Mouse (Mus musculus) stomach, embryonic 15.5 days (tissue): ENCODE measurements around the gene Adamts3. TPM values are rescaled to one million over a fixed set of nuclear protein-coding genes. Genes with fewer than 3 reads are reported as not detected.

ENCODE experiments used
- ATAC-seq: fragments of 200-750 bp; cut with Nextera tagmentation; 2 replicates; pipeline ENCODE4 v1.8.0; 2017; ENCODE audit warnings: low read depth, moderate number of reproducible peaks, moderate TSS enrichment; ENCODE audit not compliant: insufficient read depth, low FRiP score
- H3K27ac ChIP-seq: fragments of 300-500 bp; sonication (generic); 2 replicates; pipeline ENCODE4 v1.5.1; 2015; ENCODE audit warnings: mild to moderate bottlenecking, inconsistent platforms
- H3K27me3 ChIP-seq: fragments of 300-500 bp; sonication (generic); replicated peaks from 2 replicates; pipeline ENCODE4 v1.6.1; 2015; ENCODE audit warnings: inconsistent platforms
- H3K36me3 ChIP-seq: fragments of 300-500 bp; sonication (generic); 2 replicates; pipeline ENCODE4 v1.6.1; 2015; ENCODE audit warnings: inconsistent platforms
- H3K4me1 ChIP-seq: fragments of 300-500 bp; sonication (generic); 2 replicates; pipeline ENCODE4 v1.6.1; 2015; ENCODE audit warnings: inconsistent platforms
- H3K4me2 ChIP-seq: fragments of 300-500 bp; sonication (generic); 2 replicates; pipeline ENCODE4 v1.6.1; 2015; ENCODE audit warnings: mild to moderate bottlenecking, inconsistent platforms
- H3K4me3 ChIP-seq: fragments of 300-500 bp; sonication (generic); replicated peaks from 2 replicates; pipeline ENCODE4 v1.5.1; 2015; ENCODE audit warnings: inconsistent platforms
- H3K9ac ChIP-seq: fragments of 300-500 bp; sonication (generic); 2 replicates; pipeline ENCODE4 v1.6.1; 2015; ENCODE audit warnings: inconsistent platforms
- H3K9me3 ChIP-seq: fragments of 300-500 bp; sonication (generic); 2 replicates; pipeline ENCODE4 v1.6.1; 2016; ENCODE audit warnings: inconsistent platforms
- WGBS: fragments of 180-500 bp; shearing (Covaris S2); methylation state at CpG from one replicate; pipeline ENCODE4 v1.1.7; 2015; 5-methylcytosine and 5-hydroxymethylcytosine counted together
- polyA plus RNA-seq: library from polyadenylated mRNA; unstranded; fragments of >200 nt; fragmentation: Nextera tagmentation; extraction: Ambion mirVana; gene quantifications from 2 replicates; pipeline ENCODE4 v1.2.1, GENCODE M21; 2015

Gene Adamts3
- polyA plus RNA-seq, 1 experiment from 2014 or later = 2.2 TPM

DNA sequence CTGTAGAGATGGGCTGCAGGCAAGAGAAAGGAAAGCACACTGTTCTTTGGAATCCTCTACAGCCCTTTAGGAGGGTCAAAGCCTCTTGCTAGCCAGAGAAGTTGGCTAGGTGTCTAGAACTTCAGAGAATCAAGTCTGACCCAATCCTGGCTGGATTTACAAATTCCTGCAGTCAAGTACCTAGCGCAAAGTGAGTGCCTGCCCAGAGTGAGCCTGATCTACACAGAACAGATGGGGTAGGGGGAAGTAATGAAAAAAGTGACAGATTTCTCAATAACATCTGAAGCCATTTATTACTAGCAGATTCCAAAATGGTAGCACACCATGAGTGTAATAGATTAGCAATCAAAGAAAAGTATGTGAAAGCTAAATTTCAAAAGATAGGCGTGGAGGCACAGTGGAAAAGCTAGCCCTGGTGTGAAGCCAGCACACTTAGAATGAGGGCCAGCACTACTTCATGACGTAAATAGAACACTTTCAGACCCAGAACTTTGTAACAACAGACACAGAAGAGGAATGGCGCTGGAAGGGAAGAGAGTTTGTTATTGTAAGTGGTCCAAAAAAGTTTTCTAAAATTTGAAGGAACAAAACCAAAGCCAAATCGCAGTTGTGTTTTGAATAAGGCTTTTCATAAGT lies 82.8 kb downstream of the Adamts3 start:
- no peaks in the 10 kb centered on the region for H3K4me1 ChIP-seq
- H3K9me3 ChIP-seq = no peaks in the 10 kb centered on the region
- no peak for ATAC-seq
- H3K4me2 ChIP-seq = no peak overlapping the region
- H3K36me3 ChIP-seq = no peaks in the 10 kb centered on the region
- H3K9ac ChIP-seq = no peak overlapping the region
- no peak overlapping the region for H3K4me3 ChIP-seq
- WGBS = 64% methylated on average over 5 of the region's 5 CpGs
- no peaks in the 10 kb centered on the region for H3K27me3 ChIP-seq
- H3K27ac ChIP-seq = no peak overlapping the region; the same call in 1 of the 2 replicates

DNA sequence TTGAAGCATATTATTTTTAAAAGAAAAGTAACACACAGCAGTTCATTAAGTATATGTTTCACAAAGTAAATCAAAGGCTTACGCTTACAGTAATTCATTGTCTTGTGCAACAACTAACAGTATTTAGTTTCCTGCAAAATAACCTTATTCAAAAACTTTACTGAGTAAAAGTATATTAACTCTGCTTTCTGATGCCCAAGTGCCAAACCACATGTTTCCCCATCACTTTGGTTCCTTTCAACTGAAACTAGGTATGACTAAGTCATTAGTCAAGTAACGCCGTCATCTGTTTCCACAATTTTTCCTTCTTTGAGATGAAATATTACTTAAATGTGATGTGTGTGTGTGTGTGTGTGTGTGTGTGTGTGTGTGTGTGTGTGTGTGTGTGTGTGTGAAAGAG lies 89.4 kb downstream of the Adamts3 start:
- no peaks in the 10 kb centered on the region for H3K4me1 ChIP-seq
- no peak overlapping the region for H3K4me3 ChIP-seq
- H3K9me3 ChIP-seq = no peaks in the 10 kb centered on the region
- ATAC-seq = no peak
- no peaks in the 10 kb centered on the region for H3K27me3 ChIP-seq
- H3K9ac ChIP-seq = no peak overlapping the region
- H3K36me3 ChIP-seq = no peaks in the 10 kb centered on the region
- WGBS = 91% methylated on average over 3 of the region's 3 CpGs
- H3K4me2 ChIP-seq = no peak overlapping the region
- H3K27ac ChIP-seq = no peak overlapping the region

DNA sequence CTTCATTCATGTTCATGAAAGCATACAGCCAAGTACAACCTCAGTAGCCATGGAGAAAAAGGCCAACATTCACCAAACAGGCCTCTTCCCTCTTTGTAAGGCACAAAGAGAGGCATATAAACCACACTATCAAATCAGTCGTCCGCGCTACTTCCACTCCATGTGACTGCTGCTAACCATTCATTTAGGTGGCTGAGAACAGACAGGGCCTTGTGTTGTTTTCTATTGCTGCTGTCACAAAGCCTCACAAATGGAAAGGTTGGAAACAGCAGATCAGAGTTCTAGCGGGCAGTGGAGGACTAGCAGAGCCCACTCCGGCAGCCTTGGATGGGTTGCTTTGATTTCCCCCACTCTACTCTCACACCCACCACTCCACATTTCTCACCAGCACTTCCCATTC lies 98.5 kb downstream of the Adamts3 start:
- no peaks in the 10 kb centered on the region for H3K36me3 ChIP-seq
- no peak overlapping the region for H3K4me3 ChIP-seq
- no peak overlapping the region for H3K27ac ChIP-seq
- no peak overlapping the region for H3K4me2 ChIP-seq
- no peaks in the 10 kb centered on the region for H3K9me3 ChIP-seq
- no peaks in the 10 kb centered on the region for H3K4me1 ChIP-seq
- H3K27me3 ChIP-seq = no peaks in the 10 kb centered on the region
- ATAC-seq = no peak
- 80% methylated on average over 5 of the region's 5 CpGs for WGBS
- H3K9ac ChIP-seq = no peak overlapping the region

DNA sequence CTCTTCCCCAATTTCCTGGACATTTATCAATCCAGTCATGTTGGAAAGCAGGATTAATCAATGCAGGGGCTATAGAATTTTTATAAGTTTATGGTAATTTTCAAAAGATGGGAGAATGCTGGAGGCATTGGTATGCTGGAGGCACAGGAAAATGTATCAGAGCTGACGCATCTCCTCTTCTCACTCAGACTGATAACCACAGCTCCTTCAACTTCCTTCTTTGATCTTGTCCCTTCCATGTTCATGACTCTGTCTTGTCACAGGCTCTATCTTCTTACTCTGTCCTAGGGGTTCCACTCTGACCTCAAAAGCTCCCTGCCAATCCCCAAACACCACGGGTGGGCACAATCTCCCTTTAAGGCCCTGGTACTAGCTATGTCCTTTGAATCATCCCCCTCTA lies 103.3 kb downstream of the Adamts3 start:
- no peak overlapping the region for H3K4me3 ChIP-seq
- 74% methylated on average over 2 of the region's 2 CpGs for WGBS

DNA sequence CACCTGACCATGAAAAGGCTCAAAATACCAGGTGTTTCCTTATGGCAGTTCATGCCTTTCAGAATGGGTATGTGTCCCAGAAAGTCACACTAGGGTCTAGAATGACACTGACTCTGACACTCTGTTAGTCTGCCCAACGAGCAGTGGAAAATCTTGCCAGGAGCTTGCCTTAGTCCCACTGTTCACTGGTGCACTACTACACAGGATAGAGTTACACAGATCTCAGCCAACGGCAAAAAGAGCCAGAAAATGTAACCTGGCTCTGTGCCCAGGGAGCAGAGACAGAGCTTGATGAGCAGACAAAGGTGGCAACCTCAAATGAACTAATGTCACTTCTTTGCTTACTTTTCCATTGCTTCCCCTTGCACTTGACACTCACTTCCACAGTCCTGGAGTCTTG lies 104.5 kb downstream of the Adamts3 start:
- Histone ChIP-seq H3K27ac (no peak overlapping the region), H3K4me1 (no peaks in the 10 kb centered on the region), H3K27me3 (no peaks in the 10 kb centered on the region), H3K4me3 (no peak overlapping the region), H3K4me2 (no peak overlapping the region), H3K9ac (no peak overlapping the region), H3K9me3 (no peaks in the 10 kb centered on the region), H3K36me3 (no peaks in the 10 kb centered on the region)
- ATAC-seq = no peak
- 41% methylated on average over 2 of the region's 2 CpGs for WGBS

More for the DNA sequence above, 103.3 kb downstream of the Adamts3 start:
- Histone ChIP-seq H3K9ac (no peak overlapping the region), H3K9me3 (no peaks in the 10 kb centered on the region), H3K27ac (no peak overlapping the region), H3K4me1 (no peaks in the 10 kb centered on the region), H3K36me3 (no peaks in the 10 kb centered on the region), H3K4me2 (no peak overlapping the region), H3K27me3 (no peaks in the 10 kb centered on the region)
- ATAC-seq = no peak

DNA sequence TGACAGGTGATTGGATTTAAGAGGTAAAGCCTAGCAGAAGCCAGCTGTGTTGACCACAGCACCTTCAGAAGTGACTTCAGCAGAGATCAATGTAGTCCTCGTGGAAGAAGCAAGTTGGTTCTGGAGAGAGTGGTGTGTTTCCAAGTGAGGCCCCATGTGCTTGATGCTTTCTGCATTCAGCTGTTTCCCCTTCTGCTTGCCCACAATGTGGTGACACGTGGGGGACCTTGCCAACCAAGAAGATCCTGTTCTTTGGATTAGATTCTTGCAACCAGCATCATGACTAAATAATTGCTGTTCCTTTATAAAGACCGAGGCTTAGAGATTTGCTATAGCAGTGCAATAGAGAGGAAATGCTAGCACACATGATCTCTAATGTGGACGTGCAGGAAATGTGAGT lies 105.7 kb downstream of the Adamts3 start:
- H3K9me3 ChIP-seq = no peaks in the 10 kb centered on the region
- ATAC-seq = no peak
- H3K9ac ChIP-seq = no peak overlapping the region
- no peak overlapping the region for H3K4me2 ChIP-seq
- no peak overlapping the region for H3K27ac ChIP-seq
- H3K4me1 ChIP-seq = no peaks in the 10 kb centered on the region
- no peak overlapping the region for H3K4me3 ChIP-seq
- H3K36me3 ChIP-seq = no peaks in the 10 kb centered on the region
- no peaks in the 10 kb centered on the region for H3K27me3 ChIP-seq
- 84% methylated on average over 4 of the region's 4 CpGs for WGBS

DNA sequence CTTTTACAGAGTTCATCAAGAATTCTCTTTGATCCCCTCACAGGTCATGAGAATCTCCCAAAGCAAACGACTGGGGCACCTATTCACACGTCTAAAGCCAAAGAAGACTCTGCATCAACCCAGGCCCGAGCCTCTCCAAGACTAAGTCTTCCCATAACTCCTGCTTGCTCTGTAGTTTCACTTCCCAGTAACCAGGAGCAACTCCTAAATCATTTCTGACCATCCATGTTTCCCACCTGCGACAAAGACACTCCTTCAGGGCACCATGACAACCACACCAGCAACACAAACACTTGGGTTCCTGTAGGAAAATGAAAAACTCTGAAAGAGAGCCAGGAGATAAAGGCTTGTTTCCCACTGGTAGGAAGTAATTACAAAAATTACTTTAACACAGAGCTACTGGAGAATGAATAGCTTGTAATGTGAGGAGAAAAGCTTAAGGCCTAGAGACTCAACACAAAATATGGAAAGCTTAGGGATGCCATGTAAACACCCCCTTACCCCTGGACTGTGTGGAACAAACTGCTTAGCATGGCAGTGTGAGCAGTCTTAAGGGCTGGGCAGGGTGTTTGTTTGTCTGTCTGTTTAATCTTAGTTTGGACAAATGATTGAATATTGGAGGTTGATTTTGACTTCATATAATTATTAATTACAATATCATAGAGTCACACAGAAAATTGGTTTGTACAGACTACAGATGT lies 112.3 kb downstream of the Adamts3 start:
- H3K9me3 ChIP-seq = no peaks in the 10 kb centered on the region

DNA sequence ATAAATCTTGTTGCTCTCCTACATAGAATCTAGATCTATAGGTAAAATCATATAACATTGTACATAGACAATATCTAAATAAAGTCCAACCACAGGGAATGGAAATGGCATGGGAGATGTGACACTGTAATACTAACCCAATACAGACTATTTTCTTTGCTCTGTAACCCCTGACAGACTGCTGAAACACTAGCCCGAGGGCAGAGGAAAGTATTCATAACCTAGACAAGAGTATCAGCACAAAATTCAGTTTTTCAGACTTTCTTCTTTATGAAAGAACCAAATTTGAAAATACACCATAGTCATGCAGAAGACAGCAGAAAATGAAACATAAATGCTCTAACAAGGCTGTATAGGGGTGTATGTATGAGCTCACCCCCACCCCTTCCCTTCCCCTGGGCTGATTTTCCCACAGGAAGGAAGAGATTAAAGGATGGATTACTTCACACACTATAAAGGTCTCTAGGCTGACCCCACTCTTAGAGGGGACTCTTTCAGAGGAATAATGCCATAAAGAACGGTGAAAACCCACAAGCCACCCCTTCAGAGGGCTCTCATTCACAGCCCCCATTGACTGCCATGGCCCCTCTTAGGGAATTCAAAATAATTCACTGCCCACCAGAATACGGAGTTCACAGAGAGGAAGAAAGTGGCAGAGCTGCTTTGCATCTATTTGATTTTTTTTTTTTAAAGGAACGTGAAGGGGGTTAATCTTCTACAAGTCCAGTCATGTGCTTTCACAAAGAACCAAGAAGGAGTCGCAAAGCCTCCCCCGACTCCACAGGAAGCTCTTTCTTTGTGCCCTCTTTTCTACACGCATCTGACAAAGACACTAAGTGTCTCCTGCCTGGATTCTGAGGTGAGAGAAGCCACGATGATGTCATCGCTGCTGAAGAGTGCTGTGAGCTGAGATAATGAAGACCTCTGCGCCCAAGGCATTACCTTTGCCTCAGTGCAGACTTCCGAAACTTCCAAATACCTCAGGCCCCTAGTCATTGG lies 119.6 kb downstream of the Adamts3 start:
- Histone ChIP-seq H3K4me2 (no peak overlapping the region), H3K36me3 (no peaks in the 10 kb centered on the region), H3K27ac (no peak overlapping the region), H3K9ac (no peak overlapping the region), H3K27me3 (no peaks in the 10 kb centered on the region), H3K9me3 (no peaks in the 10 kb centered on the region), H3K4me3 (no peak overlapping the region), H3K4me1 (no peaks in the 10 kb centered on the region)
- no peak for ATAC-seq
- 25% methylated on average over 11 of the region's 11 CpGs for WGBS

More for the DNA sequence above, 112.3 kb downstream of the Adamts3 start:
- H3K4me1 ChIP-seq = no peaks in the 10 kb centered on the region
- H3K4me3 ChIP-seq = no peak overlapping the region
- no peaks in the 10 kb centered on the region for H3K27me3 ChIP-seq
- no peak overlapping the region for H3K27ac ChIP-seq
- H3K9ac ChIP-seq = no peak overlapping the region
- no peak for ATAC-seq
- H3K36me3 ChIP-seq = no peaks in the 10 kb centered on the region
- 63% methylated on average over 4 of the region's 4 CpGs for WGBS
- H3K4me2 ChIP-seq = no peak overlapping the region

DNA sequence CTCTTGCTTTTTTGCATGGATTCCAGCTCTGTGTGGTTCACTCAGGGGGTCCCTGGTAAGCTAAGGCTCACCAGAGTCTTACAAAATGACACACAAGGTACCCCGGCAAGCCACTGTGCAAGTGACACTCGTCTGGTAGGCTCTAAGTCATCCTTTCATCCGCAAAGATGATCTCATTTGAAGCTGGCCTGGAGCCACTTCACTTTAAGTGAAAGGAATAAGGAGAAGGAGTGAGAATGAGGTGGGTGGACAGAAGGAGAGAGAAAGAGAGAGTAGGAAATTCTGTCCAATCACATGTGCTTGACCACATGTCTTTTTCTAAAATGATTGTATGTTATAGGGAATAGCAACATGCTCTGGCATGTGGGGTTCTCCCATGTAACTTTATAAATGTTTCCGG lies 122.8 kb downstream of the Adamts3 start:
- Histone ChIP-seq H3K4me2 (no peak overlapping the region), H3K36me3 (no peaks in the 10 kb centered on the region), H3K27ac (no peak overlapping the region), H3K9ac (no peak overlapping the region), H3K4me1 (no peaks in the 10 kb centered on the region), H3K27me3 (no peaks in the 10 kb centered on the region), H3K4me3 (no peak overlapping the region), H3K9me3 (no peaks in the 10 kb centered on the region)
- no peak for ATAC-seq
- WGBS = 83% methylated on average over 4 of the region's 4 CpGs

DNA sequence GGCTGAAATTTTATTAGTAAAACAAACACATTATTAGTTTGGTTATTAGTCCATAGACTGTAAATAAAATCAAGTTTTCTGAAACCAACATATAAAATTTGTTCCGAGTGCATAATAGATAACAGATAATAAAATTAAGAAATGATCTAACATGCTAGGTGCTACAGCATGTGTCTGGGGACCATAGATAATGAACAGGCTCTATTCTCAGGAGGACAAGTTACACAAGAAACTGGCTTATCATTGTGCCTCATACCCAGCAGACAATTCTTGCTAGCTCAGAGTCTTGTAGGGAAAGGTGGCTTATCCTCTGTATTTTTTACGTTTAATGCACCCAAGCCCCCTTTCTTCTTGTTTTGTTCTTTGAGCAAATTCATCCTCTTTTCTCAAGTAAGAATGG lies 131.3 kb downstream of the Adamts3 start:
- WGBS = 85% methylated on average over 2 of the region's 2 CpGs
- Histone ChIP-seq H3K9ac (no peak overlapping the region), H3K27ac (no peak overlapping the region), H3K4me2 (no peak overlapping the region), H3K4me1 (no peaks in the 10 kb centered on the region), H3K9me3 (no peaks in the 10 kb centered on the region), H3K36me3 (no peaks in the 10 kb centered on the region), H3K27me3 (no peaks in the 10 kb centered on the region), H3K4me3 (no peak overlapping the region)
- ATAC-seq = no peak

DNA sequence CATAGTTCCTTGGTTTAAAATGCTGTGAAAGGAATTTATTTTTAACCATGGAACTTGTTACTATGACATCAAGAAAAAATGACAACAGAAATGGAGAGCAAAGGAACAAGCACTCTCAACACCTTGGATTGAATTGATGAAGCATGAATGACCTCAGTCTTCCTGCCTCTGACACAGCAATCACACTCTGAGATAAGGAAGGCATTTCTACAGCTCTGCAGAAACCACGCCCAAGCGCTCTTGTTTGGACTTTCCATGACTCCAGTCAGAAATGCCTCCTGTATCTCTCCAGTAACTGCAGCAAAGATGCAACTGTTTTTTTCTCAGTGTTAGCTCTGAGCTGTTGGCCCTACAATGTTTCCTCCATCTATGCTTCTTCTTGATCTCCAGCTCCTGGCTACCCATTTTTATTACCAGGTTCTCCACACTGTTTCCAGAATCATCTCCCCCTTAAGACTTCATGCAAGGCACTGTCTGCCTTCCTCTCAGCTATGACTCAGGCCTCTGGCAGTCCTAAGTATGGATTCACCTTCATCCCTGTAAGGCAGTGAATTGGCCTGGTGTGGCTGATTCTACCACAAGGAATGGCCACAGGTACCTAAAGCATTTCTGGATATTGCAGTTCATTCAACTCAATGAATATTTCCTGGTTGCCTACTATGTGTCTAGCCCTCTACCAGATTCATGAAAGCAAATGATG lies 134.8 kb downstream of the Adamts3 start:
- H3K4me2 ChIP-seq = no peak overlapping the region
- H3K9me3 ChIP-seq = no peaks in the 10 kb centered on the region
- H3K27ac ChIP-seq = no peak overlapping the region
- H3K27me3 ChIP-seq = no peaks in the 10 kb centered on the region
- H3K4me1 ChIP-seq = no peaks in the 10 kb centered on the region
- H3K4me3 ChIP-seq = no peak overlapping the region
- ATAC-seq = no peak
- H3K9ac ChIP-seq = no peak overlapping the region
- WGBS = 40% methylated on average over 2 of the region's 2 CpGs
- no peaks in the 10 kb centered on the region for H3K36me3 ChIP-seq
